Mouse (Mus musculus) midbrain, embryonic 12.5 days (tissue): ENCODE results near the gene Rnf111. TPM values are rescaled to one million over a fixed set of nuclear protein-coding genes. Genes with fewer than 3 reads are reported as not detected.

Experiments used
- ATAC-seq: fragments of 200-750 bp; cut with Nextera tagmentation; 2 replicates; pipeline ENCODE4 v1.8.0; 2017; ENCODE audit warnings: low read depth, moderate TSS enrichment, moderate library complexity; ENCODE audit not compliant: low FRiP score
- H3K27ac ChIP-seq: fragments of 300-500 bp; sonication (generic); replicated peaks from 2 replicates; pipeline ENCODE4 v1.5.1; 2016; ENCODE audit warnings: mild to moderate bottlenecking
- H3K27me3 ChIP-seq: fragments of 300-500 bp; sonication (generic); 2 replicates; pipeline ENCODE4 v1.6.1; 2016; ENCODE audit warnings: mild to moderate bottlenecking
- H3K36me3 ChIP-seq: fragments of 300-500 bp; sonication (generic); 2 replicates; pipeline ENCODE4 v1.6.1; 2016
- H3K4me1 ChIP-seq: fragments of 300-500 bp; sonication (generic); 2 replicates; pipeline ENCODE4 v1.6.1; 2016
- H3K4me2 ChIP-seq: fragments of 300-500 bp; sonication (generic); replicated peaks from 2 replicates; pipeline ENCODE4 v1.6.1; 2016; ENCODE audit warnings: mild to moderate bottlenecking, moderate library complexity
- H3K4me3 ChIP-seq: fragments of 300-500 bp; sonication (generic); 2 replicates; pipeline ENCODE4 v1.5.1; 2016; ENCODE audit warnings: mild to moderate bottlenecking
- H3K9ac ChIP-seq: fragments of 300-500 bp; sonication (generic); replicated peaks from 2 replicates; pipeline ENCODE4 v1.6.1; 2016; ENCODE audit warnings: mild to moderate bottlenecking, moderate library complexity
- H3K9me3 ChIP-seq: fragments of 300-500 bp; sonication (generic); 2 replicates; pipeline ENCODE4 v1.6.1; 2016; ENCODE audit warnings: mild to moderate bottlenecking
- WGBS: fragments of 180-500 bp; shearing (Covaris S2); methylation state at CpG from one replicate; pipeline ENCODE4 v1.1.7; 2016; 5-methylcytosine and 5-hydroxymethylcytosine counted together
- polyA plus RNA-seq: library from polyadenylated mRNA; unstranded; fragments of >200 nt; fragmentation: Nextera tagmentation; extraction: Ambion mirVana; gene quantifications from 2 replicates; pipeline ENCODE4 v1.2.1, GENCODE M21; 2016

Rnf111 gene
- polyA plus RNA-seq, 1 experiment from 2014 or later = 47.5 TPM

GRCm38 (mm10) chr9:70416412-70416811, 87.1 kb downstream of the Rnf111 start:
- Histone ChIP-seq H3K4me3 (no peak overlapping the region), H3K9me3 (no peaks in the 10 kb centered on the region), H3K27ac (no peak overlapping the region), H3K4me2 (no peak overlapping the region), H3K4me1 (peaks cover 11% of the 10 kb centered on the region), H3K27me3 (no peaks in the 10 kb centered on the region), H3K36me3 (peaks cover 68% of the 10 kb centered on the region), H3K9ac (no peak overlapping the region)
- 82% methylated on average over 3 of the region's 3 CpGs for WGBS
- no peak for ATAC-seq

DNA sequence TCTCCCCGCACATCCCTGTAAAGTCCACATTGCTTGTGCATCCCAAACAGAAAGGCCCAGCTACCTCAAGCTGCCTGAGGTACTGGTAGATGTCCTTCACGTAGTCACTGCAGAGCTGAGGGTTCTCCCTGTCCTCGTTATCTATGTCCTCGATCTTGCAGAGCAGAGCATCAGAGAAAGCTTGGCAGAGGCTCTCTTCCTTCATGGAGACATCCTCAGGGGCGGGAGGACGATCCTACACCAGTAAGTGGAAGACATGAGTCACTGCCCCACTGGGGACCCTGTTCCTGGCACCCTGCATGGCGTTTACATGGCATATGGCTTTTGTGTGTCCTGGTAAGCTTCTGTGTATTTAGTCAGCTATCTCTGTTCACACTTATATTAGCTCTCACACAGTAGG, 90.5 kb downstream of the Rnf111 start:
- H3K4me2 ChIP-seq = no peak overlapping the region
- no peak overlapping the region for H3K9ac ChIP-seq
- no peaks in the 10 kb centered on the region for H3K4me1 ChIP-seq
- no peak for ATAC-seq
- H3K27me3 ChIP-seq = no peaks in the 10 kb centered on the region
- H3K4me3 ChIP-seq = no peak overlapping the region
- WGBS = 93% methylated on average over 7 of the region's 7 CpGs
- peaks cover 93% of the 10 kb centered on the region for H3K36me3 ChIP-seq
- no peak overlapping the region for H3K27ac ChIP-seq
- no peaks in the 10 kb centered on the region for H3K9me3 ChIP-seq

DNA sequence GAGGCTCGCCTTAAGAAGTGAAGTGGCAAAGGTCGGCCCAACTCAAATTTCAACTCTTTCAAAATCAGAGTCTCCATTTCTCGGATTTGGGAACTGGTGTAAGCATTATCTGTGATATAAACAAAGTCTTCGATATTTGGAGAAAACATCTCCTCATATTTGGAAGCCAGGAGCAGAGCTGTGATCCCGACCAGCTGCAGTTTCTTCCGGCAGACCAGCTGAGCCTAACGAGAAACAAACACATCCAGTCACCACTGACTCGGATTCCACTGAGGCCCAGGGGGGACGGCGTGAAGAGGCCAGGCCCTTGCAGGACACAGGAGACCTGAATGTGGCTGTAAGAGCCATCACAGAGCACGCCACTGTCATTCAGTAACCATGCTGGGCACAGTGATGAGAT, 92.9 kb downstream of the Rnf111 start:
- Histone ChIP-seq H3K4me2 (no peak overlapping the region), H3K9ac (no peak overlapping the region), H3K9me3 (no peaks in the 10 kb centered on the region), H3K27me3 (no peaks in the 10 kb centered on the region), H3K36me3 (peaks cover 92% of the 10 kb centered on the region), H3K4me1 (no peaks in the 10 kb centered on the region), H3K4me3 (no peak overlapping the region), H3K27ac (no peak overlapping the region)
- WGBS = 81% methylated on average over 11 of the region's 11 CpGs
- no peak for ATAC-seq

DNA sequence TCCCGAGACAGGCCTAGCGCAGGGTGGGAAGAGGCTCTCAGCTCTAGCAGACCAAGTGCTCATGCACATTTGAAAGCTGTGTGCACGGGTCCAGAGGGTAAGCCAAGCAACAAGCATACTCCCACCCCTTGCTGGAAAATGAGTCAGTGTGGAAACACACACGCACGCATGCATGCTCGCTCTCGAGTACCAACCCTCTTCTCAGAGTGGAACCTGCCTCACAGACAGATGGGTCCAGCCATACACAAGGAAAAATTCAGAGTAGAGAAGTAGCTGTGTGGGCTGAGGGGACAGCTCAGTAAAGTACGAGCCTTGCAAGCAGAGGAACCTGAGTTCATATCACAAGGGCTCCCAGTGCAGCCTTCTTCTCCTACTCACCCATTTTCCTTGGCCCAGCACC, 93.8 kb downstream of the Rnf111 start:
- no peak for ATAC-seq
- H3K9ac ChIP-seq = no peak overlapping the region
- H3K9me3 ChIP-seq = no peaks in the 10 kb centered on the region
- H3K4me2 ChIP-seq = no peak overlapping the region
- no peaks in the 10 kb centered on the region for H3K4me1 ChIP-seq
- peaks cover 84% of the 10 kb centered on the region for H3K36me3 ChIP-seq
- no peak overlapping the region for H3K4me3 ChIP-seq
- H3K27ac ChIP-seq = no peak overlapping the region
- 93% methylated on average over 8 of the region's 8 CpGs for WGBS
- H3K27me3 ChIP-seq = no peaks in the 10 kb centered on the region

DNA sequence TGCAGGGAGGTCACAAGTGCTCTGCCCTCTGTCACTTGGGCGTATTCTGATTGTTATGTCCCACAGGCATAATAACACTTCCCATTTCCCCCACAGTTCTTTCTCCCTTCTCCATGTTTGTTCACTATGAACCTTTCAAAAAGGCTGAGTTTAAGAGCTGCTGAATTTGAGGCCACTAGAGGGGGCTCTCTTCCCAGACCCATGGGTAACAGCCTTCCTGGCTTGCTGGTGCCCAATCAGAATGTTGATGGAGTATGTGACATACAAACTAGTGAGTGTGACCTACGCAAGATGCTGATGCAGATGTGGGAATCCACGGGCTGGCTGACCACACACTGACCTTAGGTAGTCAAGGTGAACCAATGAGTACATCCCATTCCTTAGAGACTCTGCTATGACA, 94.7 kb downstream of the Rnf111 start:
- Histone ChIP-seq H3K4me1 (no peaks in the 10 kb centered on the region), H3K4me3 (no peak overlapping the region), H3K27me3 (no peaks in the 10 kb centered on the region), H3K36me3 (peaks cover 75% of the 10 kb centered on the region), H3K27ac (no peak overlapping the region), H3K9ac (no peak overlapping the region), H3K9me3 (no peaks in the 10 kb centered on the region), H3K4me2 (no peak overlapping the region)
- 94% methylated on average over 3 of the region's 3 CpGs for WGBS
- ATAC-seq = no peak

DNA sequence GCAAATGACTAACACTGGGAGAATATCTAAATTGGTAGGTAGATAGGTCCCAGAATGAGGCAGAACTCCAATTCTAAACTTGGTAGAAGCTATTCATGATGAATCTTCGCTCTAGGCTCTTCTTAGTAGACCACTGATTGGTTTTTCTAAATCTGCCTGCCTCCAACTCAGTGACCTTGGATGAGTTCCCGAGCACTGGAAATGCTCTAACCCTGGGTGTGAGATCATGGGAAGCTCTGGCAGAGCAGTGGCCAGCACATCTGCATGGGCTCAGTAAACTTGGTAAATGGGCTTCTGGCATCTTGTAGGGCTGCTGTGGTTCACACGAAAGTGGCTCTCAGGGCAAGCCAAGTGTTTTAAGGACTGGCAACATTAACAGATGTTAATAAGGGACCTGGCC, 96.9 kb downstream of the Rnf111 start:
- no peak for ATAC-seq
- WGBS = 94% methylated on average over 3 of the region's 3 CpGs
- Histone ChIP-seq H3K4me2 (no peak overlapping the region), H3K9ac (no peak overlapping the region), H3K4me1 (no peaks in the 10 kb centered on the region), H3K9me3 (no peaks in the 10 kb centered on the region), H3K36me3 (peaks cover 54% of the 10 kb centered on the region), H3K4me3 (no peak overlapping the region), H3K27me3 (no peaks in the 10 kb centered on the region), H3K27ac (no peak overlapping the region)

- Histone ChIP-seq H3K9me3 (no peaks in the 10 kb centered on the region), H3K4me2 (no peak overlapping the region), H3K27me3 (no peaks in the 10 kb centered on the region), H3K27ac (no peak overlapping the region), H3K36me3 (peaks cover 10% of the 10 kb centered on the region; the same call in 1 of the 2 replicates), H3K9ac (no peak overlapping the region), H3K4me3 (no peak overlapping the region), H3K4me1 (no peaks in the 10 kb centered on the region)
- no peak for ATAC-seq
- WGBS = 94% methylated on average over 8 of the region's 8 CpGs
Measured at GRCm38 (mm10) chr9:70401937-70402539, 101.5 kb downstream of the Rnf111 start.

GRCm38 (mm10) chr9:70396083-70396482, 107.4 kb downstream of the Rnf111 start:
- no peaks in the 10 kb centered on the region for H3K36me3 ChIP-seq
- no peak overlapping the region for H3K27ac ChIP-seq
- H3K4me2 ChIP-seq = no peak overlapping the region
- 91% methylated on average over 2 of the region's 2 CpGs for WGBS
- no peaks in the 10 kb centered on the region for H3K9me3 ChIP-seq
- H3K4me1 ChIP-seq = no peaks in the 10 kb centered on the region
- no peaks in the 10 kb centered on the region for H3K27me3 ChIP-seq
- no peak overlapping the region for H3K9ac ChIP-seq
- no peak overlapping the region for H3K4me3 ChIP-seq
- no peak for ATAC-seq

DNA sequence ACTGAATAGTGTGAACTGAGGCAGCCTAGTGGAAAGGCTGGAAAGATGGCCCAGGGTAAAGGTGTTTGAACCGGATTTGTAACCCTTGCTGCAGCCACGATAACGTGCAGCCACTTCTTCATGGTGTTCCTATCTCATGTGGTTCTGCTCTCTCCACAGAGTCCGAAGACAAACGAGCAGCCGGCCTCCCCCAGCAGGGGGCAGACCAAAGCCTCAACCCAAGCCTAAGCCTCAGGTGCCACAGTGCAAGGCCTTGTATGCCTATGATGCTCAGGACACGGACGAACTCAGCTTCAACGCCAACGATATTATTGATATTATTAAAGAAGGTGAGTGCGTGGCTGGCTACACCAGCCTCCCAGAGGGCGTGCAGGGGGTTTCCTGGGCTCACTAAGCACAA, 107.9 kb downstream of the Rnf111 start:
- Histone ChIP-seq H3K9ac (no peak overlapping the region), H3K36me3 (no peaks in the 10 kb centered on the region)
- 86% methylated on average over 12 of the region's 12 CpGs for WGBS

GRCm38 (mm10) chr9:70392563-70392907, 111.0 kb downstream of the Rnf111 start:
- Histone ChIP-seq H3K27me3 (no peaks in the 10 kb centered on the region), H3K36me3 (no peaks in the 10 kb centered on the region), H3K4me1 (no peaks in the 10 kb centered on the region), H3K4me3 (no peak overlapping the region), H3K27ac (no peak overlapping the region), H3K9me3 (no peaks in the 10 kb centered on the region), H3K9ac (no peak overlapping the region), H3K4me2 (no peak overlapping the region)
- 33% methylated on average over 6 of the region's 6 CpGs for WGBS
- ATAC-seq = no peak

More for the DNA sequence above, 107.9 kb downstream of the Rnf111 start:
- Histone ChIP-seq H3K27ac (no peak overlapping the region), H3K4me1 (no peaks in the 10 kb centered on the region), H3K27me3 (no peaks in the 10 kb centered on the region), H3K4me3 (no peak overlapping the region), H3K4me2 (no peak overlapping the region), H3K9me3 (no peaks in the 10 kb centered on the region)
- no peak for ATAC-seq

DNA sequence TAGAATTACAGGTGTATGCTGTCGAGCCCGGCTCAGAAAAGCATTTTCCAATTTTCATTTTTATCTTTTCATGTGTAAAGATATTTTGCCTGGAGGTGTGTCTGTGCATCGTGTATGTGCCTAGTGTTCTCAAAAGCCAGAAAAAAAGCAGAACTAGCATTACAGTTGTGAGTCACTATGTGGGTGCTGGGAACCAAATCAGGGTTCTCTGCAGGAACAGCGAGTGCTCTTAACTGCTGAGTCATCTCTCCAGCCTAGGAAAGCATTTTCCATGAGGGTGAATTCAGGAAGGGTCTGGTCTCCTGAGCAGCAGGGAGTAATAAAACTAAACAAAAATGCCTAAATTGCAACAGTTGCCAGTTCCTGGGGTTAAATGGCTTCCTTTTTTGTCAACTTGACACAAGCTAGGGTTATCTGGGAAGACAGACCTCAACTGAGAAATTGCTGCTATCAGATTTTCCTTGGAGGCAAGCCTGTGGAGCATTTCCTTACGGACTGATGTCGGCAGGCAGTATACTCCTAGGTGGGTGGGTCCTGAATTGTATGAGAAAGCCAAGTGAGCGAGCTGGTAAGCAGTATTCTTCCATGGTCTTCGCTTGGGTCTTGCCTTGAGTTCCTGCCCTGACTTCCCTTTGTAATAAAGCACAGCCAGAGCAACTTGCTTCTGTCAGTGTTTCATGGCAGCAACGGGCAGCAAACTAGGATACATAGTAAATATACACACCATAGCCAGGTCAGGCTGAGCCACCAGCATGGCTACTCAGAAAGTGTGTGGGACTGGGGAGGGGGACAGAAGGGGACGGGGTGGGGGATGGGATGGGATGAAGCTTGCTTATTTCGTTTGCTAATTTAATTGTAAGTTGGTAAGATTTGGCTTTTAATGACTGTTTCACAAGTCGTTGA, 111.6 kb downstream of the Rnf111 start:
- Histone ChIP-seq H3K27me3 (no peaks in the 10 kb centered on the region), H3K9me3 (no peaks in the 10 kb centered on the region), H3K36me3 (no peaks in the 10 kb centered on the region), H3K4me2 (no peak overlapping the region), H3K9ac (no peak overlapping the region), H3K27ac (no peak overlapping the region), H3K4me3 (no peak overlapping the region), H3K4me1 (no peaks in the 10 kb centered on the region)
- no peak for ATAC-seq
- WGBS = 82% methylated on average over 12 of the region's 12 CpGs

DNA sequence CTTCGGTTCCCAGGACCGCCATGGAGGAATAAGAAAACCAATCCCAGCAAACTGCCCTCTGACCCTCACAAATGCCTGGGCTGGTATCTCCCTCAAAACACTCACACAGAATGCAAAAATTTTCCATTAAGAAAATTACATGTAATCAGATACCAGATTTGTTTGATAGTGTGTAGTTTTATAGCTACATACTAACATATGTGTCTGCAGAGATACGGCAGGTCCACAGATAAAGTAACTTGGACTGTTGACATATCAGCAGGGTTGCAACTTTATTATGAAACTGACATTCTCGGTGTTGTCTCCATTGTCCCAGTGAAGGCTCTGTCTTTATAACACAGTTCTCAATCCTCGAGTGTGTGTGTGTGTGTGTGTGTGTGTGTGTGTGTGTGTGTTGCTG, 112.5 kb downstream of the Rnf111 start:
- Histone ChIP-seq H3K27ac (no peak overlapping the region), H3K9ac (no peak overlapping the region), H3K4me1 (no peaks in the 10 kb centered on the region), H3K9me3 (no peaks in the 10 kb centered on the region), H3K4me2 (no peak overlapping the region), H3K27me3 (no peaks in the 10 kb centered on the region), H3K4me3 (no peak overlapping the region), H3K36me3 (no peaks in the 10 kb centered on the region)
- WGBS = 88% methylated on average over 5 of the region's 5 CpGs
- no peak for ATAC-seq
